Mouse (Mus musculus): ENCODE results near the gene Sub1. TPM values are rescaled to one million over a fixed set of nuclear protein-coding genes. Genes with fewer than 3 reads are reported as not detected.
A peak's percentile ranks its signal among the peaks of the same experiment; 100 is the strongest.

Sub1 gene
- total and polyA plus RNA-seq, 3 experiments, result 553 to 2,677 (median 1,927) TPM

DNA sequence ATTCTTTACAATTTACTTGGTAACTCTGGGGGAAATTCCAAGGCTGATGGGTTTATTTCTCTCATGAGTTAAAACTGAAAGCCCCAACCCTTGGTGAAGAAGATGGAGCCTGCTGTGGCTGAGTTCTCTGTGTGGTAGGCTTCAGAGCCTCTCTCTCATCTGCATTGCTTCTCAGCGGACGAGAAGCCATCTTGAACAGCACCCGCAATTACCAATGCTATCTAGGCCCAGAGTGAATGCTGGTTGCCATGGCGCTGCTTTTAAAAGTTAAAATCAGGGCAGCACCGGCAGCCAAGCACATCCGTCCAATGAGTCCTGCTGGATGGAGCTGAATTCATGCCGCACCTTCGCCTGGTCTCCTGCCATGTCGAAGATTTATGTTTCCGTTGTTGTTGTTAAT lies 42.5 kb upstream of the Sub1 start:
- dilution Hi-C loops (cut with MboI; ENCODE audit: extremely low pct_ligation_motif_present, extremely low pct_unique_long_range_greater_than_20kb, low sequenced_read_pairs), result no loop called here
- peaks cover 32 to 86% of the 10 kb centered on the region in 2 experiments for H3K4me1 ChIP-seq (ENCODE audit: control insufficient read depth in 1 of 2, insufficient read depth in 2 of 2)

DNA sequence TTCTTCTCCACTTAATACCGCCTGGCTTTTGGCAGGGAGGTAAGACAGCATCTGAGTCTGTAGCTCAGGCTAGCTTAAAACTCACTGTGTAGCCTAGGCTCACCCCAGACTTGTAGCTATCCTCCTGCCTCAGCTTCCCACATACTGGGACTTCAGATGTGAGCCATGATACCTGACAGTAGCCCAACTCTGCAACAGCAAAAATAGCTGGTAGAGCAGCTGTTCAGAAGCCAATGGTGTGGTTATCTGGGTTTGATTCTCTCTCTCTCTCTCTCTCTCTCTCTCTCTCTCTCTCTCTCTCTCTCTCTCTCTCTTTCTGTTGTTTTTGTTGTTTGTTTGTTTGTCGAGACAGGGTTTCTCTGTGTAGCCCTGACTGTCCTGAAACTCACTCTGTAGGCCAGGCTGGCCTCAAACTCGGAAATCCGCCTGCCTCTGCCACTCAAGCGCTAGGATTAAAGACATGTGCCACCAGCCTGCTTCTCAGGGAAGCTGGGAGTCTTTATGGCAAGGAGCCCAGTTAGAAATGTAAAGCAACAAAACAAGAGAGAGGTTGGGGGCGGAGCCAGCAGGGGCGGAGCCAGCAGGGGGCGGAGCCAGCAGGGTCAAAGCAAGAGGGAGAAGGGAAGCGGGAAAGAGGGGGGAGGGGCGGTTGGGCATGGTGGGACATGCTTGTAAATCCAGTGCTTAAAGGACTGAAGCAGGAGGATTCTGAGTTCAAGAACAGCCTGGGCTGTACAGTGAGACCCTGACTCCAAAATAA lies 41.3 kb upstream of the Sub1 start:
- in situ Hi-C loops (cut with MboI; ENCODE audit: low pct_ligation_motif_present, low pct_unique_long_range_greater_than_20kb, low sequenced_read_pairs), result no loop called here
- H3K27ac ChIP-seq (ENCODE audit: insufficient read depth, low read depth), result peak overlapping the region; percentile 83
- peak overlapping the region in 1 of 3 experiments; percentile 48 for H3K4me3 ChIP-seq (replicated peaks in 1 of 3; ENCODE audit: low read depth in 2 of 3, low read length in 2 of 3, poor library complexity in 1 of 3)
- no peak for TF ChIP-seq TBP (conservative IDR thresholded peaks at IDR 0.05; ENCODE audit: low read depth, low read length)
- 0 out of 2 replicates have a peak, but pooled peaks have one; percentile 40 for TF ChIP-seq MXI1 (IDR thresholded peaks at IDR 0.05; ENCODE audit: low read depth, low read length)
- TF ChIP-seq IRF4 (IDR thresholded peaks at IDR 0.05; ENCODE audit: low read depth, low read length), result peak; percentile 52; the same call in 1 of the 2 replicates
- H3K27me3 ChIP-seq (replicated peaks), result no peaks in the 10 kb centered on the region
- dilution Hi-C loops (cut with MboI; ENCODE audit: extremely low pct_ligation_motif_present, extremely low pct_unique_long_range_greater_than_20kb, low sequenced_read_pairs), result no loop called here
- H3K36me3 ChIP-seq (replicated peaks in 1 of 2; ENCODE audit: control insufficient read depth in 1 of 2, insufficient read depth in 1 of 2, low read length in 1 of 2), result peaks cover 0 to 1% of the 10 kb centered on the region in 2 experiments
- peaks cover 5% of the 10 kb centered on the region for H3K9me3 ChIP-seq (replicated peaks; ENCODE audit: low read length)
- peak overlapping the region; percentile 65; the same call in 1 of the 2 replicates for H3K4me2 ChIP-seq (ENCODE audit: insufficient read depth, low read depth, poor library complexity, severe bottlenecking)
- H3K4me1 ChIP-seq (ENCODE audit: control insufficient read depth in 1 of 2, insufficient read depth in 2 of 2), result peaks cover 34 to 82% of the 10 kb centered on the region in 2 experiments
- H3K79me2 ChIP-seq (replicated peaks; ENCODE audit: control insufficient read depth, extremely low read depth, insufficient read depth, poor library complexity, severe bottlenecking), result no peaks in the 10 kb centered on the region; the same call in 1 of the 2 replicates
- H3K9ac ChIP-seq (ENCODE audit: insufficient read depth, low read depth), result peak overlapping the region; percentile 72; the same call in 1 of the 2 replicates
- peak; percentile 61 for DNase-seq (ENCODE audit: extremely low read depth)

More for the DNA sequence above, 42.5 kb upstream of the Sub1 start:
- DNase-seq (ENCODE audit: extremely low read depth), result peak; percentile 52
- Histone ChIP-seq H3K4me2 (ENCODE audit: insufficient read depth, low read depth, poor library complexity, severe bottlenecking) (peak overlapping the region; percentile 17; the same call in 1 of the 2 replicates), H3K9ac (ENCODE audit: insufficient read depth, low read depth) (no peak overlapping the region), H3K79me2 (replicated peaks; ENCODE audit: control insufficient read depth, extremely low read depth, insufficient read depth, poor library complexity, severe bottlenecking) (no peaks in the 10 kb centered on the region; the same call in 1 of the 2 replicates), H3K27me3 (replicated peaks) (no peaks in the 10 kb centered on the region), H3K4me3 (replicated peaks in 1 of 3; ENCODE audit: low read depth in 2 of 3, low read length in 2 of 3, poor library complexity in 1 of 3) (no peak overlapping the region), H3K36me3 (replicated peaks in 1 of 2; ENCODE audit: control insufficient read depth in 1 of 2, insufficient read depth in 1 of 2, low read length in 1 of 2) (peaks cover 0 to 1% of the 10 kb centered on the region in 2 experiments), H3K9me3 (replicated peaks; ENCODE audit: low read length) (peaks cover 5% of the 10 kb centered on the region), H3K27ac (ENCODE audit: insufficient read depth, low read depth) (peak overlapping the region; percentile 78)
- in situ Hi-C loops (cut with MboI; ENCODE audit: low pct_ligation_motif_present, low pct_unique_long_range_greater_than_20kb, low sequenced_read_pairs), result no loop called here
- TF ChIP-seq RCOR1 (conservative IDR thresholded peaks at IDR 0.05; ENCODE audit: low read depth, low read length) (no peak), USF1 (IDR thresholded peaks at IDR 0.05; ENCODE audit: low read depth, low read length) (no peak), IRF4 (IDR thresholded peaks at IDR 0.05; ENCODE audit: low read depth, low read length) (0 out of 2 replicates have a peak, but pooled peaks have one; percentile 4), ELF1 (IDR thresholded peaks at IDR 0.05; ENCODE audit: low read depth, low read length) (no peak), ETS1 (conservative IDR thresholded peaks at IDR 0.05; ENCODE audit: low read depth, low read length) (peak; percentile 47; the same call in 1 of the 2 replicates)

DNA sequence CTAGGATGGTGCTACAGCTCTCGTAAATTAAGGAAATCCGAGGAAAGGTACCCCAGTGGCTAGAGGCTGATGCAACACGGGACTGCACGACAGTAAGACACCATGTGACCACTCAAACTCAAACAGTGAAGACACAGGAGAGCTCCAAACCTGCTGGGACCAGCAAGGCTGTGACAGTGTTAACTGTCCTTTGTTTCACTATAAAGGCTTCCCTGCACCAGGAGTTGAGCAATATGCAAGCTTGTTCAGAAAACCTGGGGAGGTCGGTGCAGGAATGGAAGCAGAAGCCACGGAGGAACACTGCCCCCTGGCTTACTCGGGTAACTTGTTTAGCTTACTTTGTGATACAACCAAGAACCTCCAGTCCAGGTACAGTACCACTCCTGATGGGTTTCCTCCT lies 40.4 kb upstream of the Sub1 start:
- H3K27ac ChIP-seq (ENCODE audit: insufficient read depth, low read depth), result peak overlapping the region; percentile 83
- peaks cover 0 to 1% of the 10 kb centered on the region in 2 experiments for H3K36me3 ChIP-seq (replicated peaks in 1 of 2; ENCODE audit: control insufficient read depth in 1 of 2, insufficient read depth in 1 of 2, low read length in 1 of 2)
- H3K9me3 ChIP-seq (replicated peaks; ENCODE audit: low read length), result peaks cover 5% of the 10 kb centered on the region
- peak; percentile 90 for DNase-seq (ENCODE audit: extremely low read depth)
- peak overlapping the region; percentile 20 to 48 (median 26) for H3K4me3 ChIP-seq (replicated peaks in 1 of 3; ENCODE audit: low read depth in 2 of 3, low read length in 2 of 3, poor library complexity in 1 of 3)
- H3K4me1 ChIP-seq (ENCODE audit: control insufficient read depth in 1 of 2, insufficient read depth in 2 of 2), result peaks cover 34 to 84% of the 10 kb centered on the region in 2 experiments
- dilution Hi-C loops (cut with MboI; ENCODE audit: extremely low pct_ligation_motif_present, extremely low pct_unique_long_range_greater_than_20kb, low sequenced_read_pairs), result no loop called here
- H3K27me3 ChIP-seq (replicated peaks), result no peaks in the 10 kb centered on the region
- in situ Hi-C loops (cut with MboI; ENCODE audit: low pct_ligation_motif_present, low pct_unique_long_range_greater_than_20kb, low sequenced_read_pairs), result no loop called here
- H3K4me2 ChIP-seq (ENCODE audit: insufficient read depth, low read depth, poor library complexity, severe bottlenecking), result peak overlapping the region; percentile 65
- no peaks in the 10 kb centered on the region; the same call in 1 of the 2 replicates for H3K79me2 ChIP-seq (replicated peaks; ENCODE audit: control insufficient read depth, extremely low read depth, insufficient read depth, poor library complexity, severe bottlenecking)
- H3K9ac ChIP-seq (ENCODE audit: insufficient read depth, low read depth), result peak overlapping the region; percentile 72
- TF ChIP-seq NRF1 (IDR thresholded peaks at IDR 0.05; ENCODE audit: low read depth, low read length) (no peak), TCF12 (IDR thresholded peaks at IDR 0.05; ENCODE audit: low read depth, low read length) (peak; percentile 47; the same call in 1 of the 2 replicates), IRF4 (IDR thresholded peaks at IDR 0.05; ENCODE audit: low read depth, low read length) (peak; percentile 73; the same call in 1 of the 2 replicates), HCFC1 (IDR thresholded peaks at IDR 0.05; ENCODE audit: low read depth, low read length) (peak; percentile 9; the same call in 1 of the 2 replicates), CTCF (conservative IDR thresholded peaks at IDR 0.05 in 1 of 2, IDR thresholded peaks at IDR 0.05 in 1 of 2; ENCODE audit: low read depth in 2 of 2, low read length in 2 of 2) (peak; percentile 49 to 93; a peak in 3 of 4 replicates), ZC3H11A (IDR thresholded peaks at IDR 0.05; ENCODE audit: low read depth, low read length) (peak; percentile 84), ZNF384 (IDR thresholded peaks at IDR 0.05; ENCODE audit: low read depth, low read length) (peak; percentile 40; the same call in 1 of the 2 replicates), UBTF (IDR thresholded peaks at IDR 0.05; ENCODE audit: low read depth, low read length) (0 out of 2 replicates have a peak, but pooled peaks have one; percentile 37), MAFK (IDR thresholded peaks at IDR 0.05; ENCODE audit: insufficient replicate concordance, low read length) (no peak), ZKSCAN1 (IDR thresholded peaks at IDR 0.05; ENCODE audit: borderline replicate concordance, low read depth, low read length) (no peak), NELFE (IDR thresholded peaks at IDR 0.05; ENCODE audit: low read depth, low read length) (no peak; the same call in 1 of the 2 replicates), SMC3 (IDR thresholded peaks at IDR 0.05; ENCODE audit: low read depth, low read length) (peak; percentile 98), USF1 (IDR thresholded peaks at IDR 0.05; ENCODE audit: low read depth, low read length) (peak; percentile 69), BHLHE40 (IDR thresholded peaks at IDR 0.05; ENCODE audit: low read depth, low read length) (peak; percentile 46), POLR2AphosphoS2 (IDR thresholded peaks at IDR 0.05; ENCODE audit: low read depth, low read length) (no peak), RAD21 (IDR thresholded peaks at IDR 0.05; ENCODE audit: low read depth, low read length) (peak; percentile 96), TBP (conservative IDR thresholded peaks at IDR 0.05; ENCODE audit: low read depth, low read length) (peak; percentile 45; the same call in 1 of the 2 replicates), POLR2A (IDR thresholded peaks at IDR 0.05; ENCODE audit: low read depth, low read length) (peak; percentile 49; the same call in 1 of the 2 replicates)
